Mouse (Mus musculus) neural tube, embryonic 15.5 days (tissue): Measurements from ENCODE around the gene Hist1h1c. TPM values are rescaled to one million over a fixed set of nuclear protein-coding genes. Genes with fewer than 3 reads are reported as not detected.
"Not testable (repeated sequence)": the region's sequence is repeated elsewhere in the genome, so short reads cannot be mapped to it uniquely, and the experiment has no call there.

Experiments used
- ATAC-seq: fragments of 200-750 bp; cut with Nextera tagmentation; 2 replicates; pipeline ENCODE4 v1.8.0; 2017; ENCODE audit warnings: mild to moderate bottlenecking, moderate TSS enrichment, moderate library complexity; ENCODE audit not compliant: low FRiP score
- H3K27ac ChIP-seq: fragments of 300-500 bp; sonication (generic); replicated peaks from 2 replicates; pipeline ENCODE4 v1.5.1; 2015; ENCODE audit warnings: mild to moderate bottlenecking, inconsistent platforms
- H3K27me3 ChIP-seq: fragments of 300-500 bp; sonication (generic); replicated peaks from 2 replicates; pipeline ENCODE4 v1.6.1; 2015; ENCODE audit warnings: inconsistent platforms
- H3K36me3 ChIP-seq: fragments of 300-500 bp; sonication (generic); 2 replicates; pipeline ENCODE4 v1.6.1; 2015; ENCODE audit warnings: inconsistent platforms
- H3K4me1 ChIP-seq: fragments of 300-500 bp; sonication (generic); 2 replicates; pipeline ENCODE4 v1.6.1; 2015; ENCODE audit warnings: inconsistent platforms
- H3K4me2 ChIP-seq: fragments of 300-500 bp; sonication (generic); 2 replicates; pipeline ENCODE4 v1.6.1; 2015; ENCODE audit warnings: inconsistent platforms, mild to moderate bottlenecking, moderate library complexity
- H3K4me3 ChIP-seq: fragments of 300-500 bp; sonication (generic); replicated peaks from 2 replicates; pipeline ENCODE4 v1.5.1; 2015; ENCODE audit warnings: mild to moderate bottlenecking, inconsistent platforms
- H3K9ac ChIP-seq: fragments of 300-500 bp; sonication (generic); replicated peaks from 2 replicates; pipeline ENCODE4 v1.6.1; 2015; ENCODE audit warnings: mild to moderate bottlenecking, inconsistent platforms
- H3K9me3 ChIP-seq: fragments of 300-500 bp; sonication (generic); replicated peaks from 2 replicates; pipeline ENCODE4 v1.6.1; 2016; ENCODE audit warnings: inconsistent platforms
- WGBS: fragments of 180-500 bp; shearing (Covaris S2); methylation state at CpG from one replicate; pipeline ENCODE4 v1.1.7; 2015; ENCODE audit warnings: mixed read lengths; 5-methylcytosine and 5-hydroxymethylcytosine counted together
- microRNA-seq: library from miRNA; unstranded; fragments of <30 nt; microRNA quantifications from one replicate; pipeline ENCODE4, GENCODE M21; 2017
- polyA plus RNA-seq: library from polyadenylated mRNA; unstranded; fragments of >200 nt; fragmentation: Nextera tagmentation; extraction: Ambion mirVana; gene quantifications from 2 replicates; pipeline ENCODE4 v1.2.1, GENCODE M21; 2015

Gene Hist1h1c
- polyA plus RNA-seq, 1 experiment from 2014 or later = 7.4 TPM

- no peak for ATAC-seq
- no peak overlapping the region for H3K9ac ChIP-seq
- H3K27ac ChIP-seq = no peak overlapping the region
- WGBS = 49% methylated on average over 5 of the region's 5 CpGs
- H3K4me2 ChIP-seq = no peak overlapping the region
- no peaks in the 10 kb centered on the region for H3K36me3 ChIP-seq
- no peak overlapping the region for H3K4me3 ChIP-seq
- H3K9me3 ChIP-seq = no peaks in the 10 kb centered on the region
- H3K27me3 ChIP-seq = no peaks in the 10 kb centered on the region
- peaks cover 15% of the 10 kb centered on the region for H3K4me1 ChIP-seq
Measured at GRCm38 (mm10) chr13:23768834-23769397, 30.3 kb downstream of the Hist1h1c start.

DNA sequence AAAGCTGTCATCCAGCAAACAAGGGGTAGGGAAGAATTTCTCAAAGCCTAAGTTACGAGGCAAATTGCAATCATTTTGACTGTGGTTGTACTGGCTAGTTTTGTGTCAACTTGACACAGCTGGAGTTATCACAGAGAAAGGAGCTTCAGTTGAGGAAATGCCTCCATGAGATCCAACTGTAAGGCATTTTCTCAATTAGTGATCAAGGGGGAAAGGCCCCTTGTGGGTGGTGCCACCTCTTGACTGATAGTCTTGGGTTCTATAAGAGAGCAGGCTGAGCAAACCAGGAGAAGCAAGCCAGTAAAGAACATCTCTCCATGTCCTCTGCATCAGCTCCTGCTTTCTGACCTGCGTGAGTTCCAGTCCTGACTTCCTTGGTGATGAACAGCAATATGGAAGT, 31.0 kb downstream of the Hist1h1c start, which contains the start of gene Trim38:
Gene Trim38 (plus strand): TSS at position 301 of the 400 bp plus-strand sequence.
- 89% methylated on average over 2 of the region's 2 CpGs for WGBS
- not testable (repeated sequence) for H3K9me3 ChIP-seq, H3K9ac ChIP-seq, H3K4me1 ChIP-seq, ATAC-seq, H3K4me2 ChIP-seq, H3K27ac ChIP-seq, H3K4me3 ChIP-seq, H3K27me3 ChIP-seq, H3K36me3 ChIP-seq

GRCm38 (mm10) chr13:23772561-23773313, 34.1 kb downstream of the Hist1h1c start:
- H3K36me3 ChIP-seq = no peaks in the 10 kb centered on the region
- H3K27me3 ChIP-seq = no peaks in the 10 kb centered on the region; the same call in 1 of the 2 replicates
- ATAC-seq = peak; percentile 90
- peaks cover 7% of the 10 kb centered on the region; the same call in 1 of the 2 replicates for H3K4me1 ChIP-seq
- no peak overlapping the region for H3K27ac ChIP-seq
- no peak overlapping the region for H3K9ac ChIP-seq
- H3K4me2 ChIP-seq = peak overlapping the region; percentile 50
- H3K4me3 ChIP-seq = peak overlapping the region; percentile 9; the same call in 1 of the 2 replicates
- H3K9me3 ChIP-seq = no peaks in the 10 kb centered on the region
- WGBS = 28% methylated on average over 21 of the region's 21 CpGs

- no peak overlapping the region for H3K4me3 ChIP-seq
- no peak overlapping the region for H3K4me2 ChIP-seq
- H3K4me1 ChIP-seq = no peaks in the 10 kb centered on the region
- H3K9me3 ChIP-seq = no peaks in the 10 kb centered on the region
- ATAC-seq = no peak
- H3K27me3 ChIP-seq = no peaks in the 10 kb centered on the region; the same call in 1 of the 2 replicates
- H3K36me3 ChIP-seq = no peaks in the 10 kb centered on the region
- no peak overlapping the region for H3K9ac ChIP-seq
- 96% methylated on average over 7 of the region's 7 CpGs for WGBS
- H3K27ac ChIP-seq = no peak overlapping the region
Measured at GRCm38 (mm10) chr13:23778339-23778738, 39.7 kb downstream of the Hist1h1c start.

DNA sequence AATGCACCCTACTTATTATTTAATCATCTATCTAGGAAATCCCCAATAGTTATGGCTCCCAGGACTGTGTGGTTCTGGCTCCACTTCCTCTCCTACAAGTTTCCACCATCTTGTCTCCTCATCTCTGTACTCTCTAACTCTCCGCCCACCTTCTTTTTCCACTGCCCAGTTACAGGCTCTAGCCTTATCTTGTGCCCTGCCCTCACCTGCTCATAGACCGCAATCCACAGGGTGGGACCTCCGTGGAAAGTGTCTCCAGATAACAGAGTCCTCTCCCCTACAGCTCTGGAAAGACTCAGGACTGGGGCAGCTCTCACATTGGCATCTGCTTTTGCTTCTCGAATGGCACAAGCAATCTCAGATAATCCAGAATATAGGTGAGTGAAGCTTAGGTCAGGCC, 40.4 kb downstream of the Hist1h1c start:
- Histone ChIP-seq H3K27me3 (no peaks in the 10 kb centered on the region; the same call in 1 of the 2 replicates), H3K4me2 (no peak overlapping the region), H3K27ac (no peak overlapping the region), H3K9me3 (no peaks in the 10 kb centered on the region), H3K4me1 (no peaks in the 10 kb centered on the region), H3K4me3 (no peak overlapping the region), H3K9ac (no peak overlapping the region), H3K36me3 (no peaks in the 10 kb centered on the region)
- no peak for ATAC-seq
- WGBS = 89% methylated on average over 4 of the region's 4 CpGs

Small RNA genes within 50 kb of the gene (microRNA-seq; reads per million reads assigned to microRNA genes)
- gene Gm44314 (not detected), gene Gm44484 (not detected)

Other genes with a start within 250 kb of the Hist1h1c start
- 0.14 and 0.22 TPM in 2 replicates for gene Btn2a2, start 250.0 kb upstream of the Hist1h1c start, polyA plus RNA-seq
- gene Hist1h4h, start 207.8 kb upstream of the Hist1h1c start, polyA plus RNA-seq = 1.5 and 4.5 TPM in 2 replicates
- gene Hist1h2af, start 204.9 kb upstream of the Hist1h1c start, polyA plus RNA-seq = 0.77 TPM in 1 of 2 replicates, not detected in the other
- 0.51 and 0.64 TPM in 2 replicates for gene Hist1h3g, start 203.4 kb upstream of the Hist1h1c start, polyA plus RNA-seq
- gene Hist1h2bh, start 195.4 kb upstream of the Hist1h1c start, polyA plus RNA-seq = 0.22 and 0.51 TPM in 2 replicates
- not detected in 2 replicates for gene Hist1h3f, start 194.8 kb upstream of the Hist1h1c start, polyA plus RNA-seq
- gene Hist1h4f, start 187.2 kb upstream of the Hist1h1c start, polyA plus RNA-seq = not detected in 2 replicates
- 0.09 and 0.13 TPM in 2 replicates for gene Hist1h1d, start 185.5 kb upstream of the Hist1h1c start, polyA plus RNA-seq
- 1.1 and 1.7 TPM in 2 replicates for gene Hist1h3e, start 176.4 kb upstream of the Hist1h1c start, polyA plus RNA-seq
- 12.5 and 25.5 TPM in 2 replicates for gene Hist1h2ae, start 167.6 kb upstream of the Hist1h1c start, polyA plus RNA-seq
- gene Hist1h2bg, start 167.4 kb upstream of the Hist1h1c start, polyA plus RNA-seq = 2.2 and 2.9 TPM in 2 replicates
- gene Hist1h2bf, start 164.6 kb upstream of the Hist1h1c start, polyA plus RNA-seq = 2.7 TPM in 1 of 2 replicates, not detected in the other
- 0.97 TPM in 1 of 2 replicates, not detected in the other for gene Hist1h2ad, start 164.4 kb upstream of the Hist1h1c start, polyA plus RNA-seq
- gene Hist1h3d, start 163.0 kb upstream of the Hist1h1c start, polyA plus RNA-seq = 0.88 and 2.0 TPM in 2 replicates
- 31.8 and 54.1 TPM in 2 replicates for gene Hist1h4d, start 157.2 kb upstream of the Hist1h1c start, polyA plus RNA-seq
- 1.7 and 2.0 TPM in 2 replicates for gene Hist1h2be, start 117.7 kb upstream of the Hist1h1c start, polyA plus RNA-seq
- gene Hist1h1e, start 116.2 kb upstream of the Hist1h1c start, polyA plus RNA-seq = 4.3 and 7.0 TPM in 2 replicates
- 0.26 and 0.54 TPM in 2 replicates for gene Hist1h2ac, start 54.9 kb upstream of the Hist1h1c start, polyA plus RNA-seq
- gene Hist1h2bc, start 54.6 kb upstream of the Hist1h1c start, polyA plus RNA-seq = 18.4 and 26.8 TPM in 2 replicates
- not detected in 2 replicates for gene Hist1h1t, start 43.0 kb upstream of the Hist1h1c start, polyA plus RNA-seq
- gene Hist1h4c, start 40.4 kb upstream of the Hist1h1c start, polyA plus RNA-seq = 2.7 and 2.8 TPM in 2 replicates
- gene Hfe, start 28.0 kb upstream of the Hist1h1c start, polyA plus RNA-seq = 3.7 and 4.6 TPM in 2 replicates
- gene Hist1h3c, start 6.8 kb downstream of the Hist1h1c start, polyA plus RNA-seq = 0.78 and 2.4 TPM in 2 replicates
- gene Hist1h2bb, start 7.9 kb downstream of the Hist1h1c start, polyA plus RNA-seq = 0.83 TPM in 1 of 2 replicates, not detected in the other
- 3.0 and 12.1 TPM in 2 replicates for gene Hist1h2ab, start 12.3 kb downstream of the Hist1h1c start, polyA plus RNA-seq
- 1.2 and 2.0 TPM in 2 replicates for gene Hist1h3b, start 13.5 kb downstream of the Hist1h1c start, polyA plus RNA-seq
- gene Hist1h4b, start 18.2 kb downstream of the Hist1h1c start, polyA plus RNA-seq = 1.0 and 2.6 TPM in 2 replicates
- gene Hist1h4a, start 22.4 kb downstream of the Hist1h1c start, polyA plus RNA-seq = not detected in 2 replicates
- 1.4 and 2.3 TPM in 2 replicates for gene Hist1h3a, start 23.6 kb downstream of the Hist1h1c start, polyA plus RNA-seq
- gene Hist1h1a, start 24.9 kb downstream of the Hist1h1c start, polyA plus RNA-seq = 0.44 and 0.60 TPM in 2 replicates
- gene Trim38, start 31.1 kb downstream of the Hist1h1c start, polyA plus RNA-seq = 0.09 TPM in 1 of 2 replicates, not detected in the other
- not detected in 2 replicates for gene Slc17a2, start 68.2 kb downstream of the Hist1h1c start, polyA plus RNA-seq
- 0.08 TPM in 1 of 2 replicates, not detected in the other for gene Slc17a3, start 100.6 kb downstream of the Hist1h1c start, polyA plus RNA-seq
- gene Slc17a1, start 128.9 kb downstream of the Hist1h1c start, polyA plus RNA-seq = not detected in 2 replicates
- gene Slc17a4, start 176.2 kb downstream of the Hist1h1c start, polyA plus RNA-seq = 0.15 and 1.1 TPM in 2 replicates
- not detected in 2 replicates for gene Hist1h2ba, start 195.3 kb downstream of the Hist1h1c start, polyA plus RNA-seq
- gene Hist1h2aa, start 195.7 kb downstream of the Hist1h1c start, polyA plus RNA-seq = not detected in 2 replicates